Mouse (Mus musculus): ENCODE results near the gene Btn2a2.

The Btn2a2 gene

GRCm38 (mm10) chr13:23445156-23445555 is 43.5 kb downstream of the Btn2a2 start:
- no peak for DNase-seq

GRCm38 (mm10) chr13:23444451-23444850 is 44.2 kb downstream of the Btn2a2 start:
- no peak for DNase-seq

GRCm38 (mm10) chr13:23439901-23440300 is 48.8 kb downstream of the Btn2a2 start:
- no peak for DNase-seq

GRCm38 (mm10) chr13:23438521-23438920 is 50.1 kb downstream of the Btn2a2 start:
- peak; percentile 48 for DNase-seq

GRCm38 (mm10) chr13:23437908-23438307 is 50.7 kb downstream of the Btn2a2 start:
- DNase-seq = peak; percentile 79

GRCm38 (mm10) chr13:23436861-23437822 is 51.5 kb downstream of the Btn2a2 start:
- DNase-seq = peak; percentile 48

GRCm38 (mm10) chr13:23436231-23436661 is 52.4 kb downstream of the Btn2a2 start:
- no peak for DNase-seq

- no peak for DNase-seq
Measured at GRCm38 (mm10) chr13:23435676-23436075, 53.0 kb downstream of the Btn2a2 start.

GRCm38 (mm10) chr13:23435241-23435640 is 53.4 kb downstream of the Btn2a2 start:
- no peak for DNase-seq

- DNase-seq = no peak
Measured at GRCm38 (mm10) chr13:23434426-23434825, 54.2 kb downstream of the Btn2a2 start.

- DNase-seq = no peak
Measured at GRCm38 (mm10) chr13:23433801-23434200, 54.9 kb downstream of the Btn2a2 start.

- no peak for DNase-seq
Measured at GRCm38 (mm10) chr13:23433206-23433605, 55.5 kb downstream of the Btn2a2 start.

GRCm38 (mm10) chr13:23432562-23433201 is 56.0 kb downstream of the Btn2a2 start:
- DNase-seq = peak; percentile 93

- DNase-seq = peak; percentile 67
Measured at GRCm38 (mm10) chr13:23431351-23431771, 57.3 kb downstream of the Btn2a2 start.

GRCm38 (mm10) chr13:23430734-23431133 is 57.9 kb downstream of the Btn2a2 start:
- peak; percentile 67 for DNase-seq

GRCm38 (mm10) chr13:23429771-23430380 is 58.8 kb downstream of the Btn2a2 start:
- no peak for DNase-seq

- DNase-seq = no peak
Measured at GRCm38 (mm10) chr13:23428166-23428993, 60.3 kb downstream of the Btn2a2 start.

All from right cerebral cortex, postnatal 14 days (tissue).